ENCODE assay signal across 9 mouse cellular contexts in the genomic region with DNA sequence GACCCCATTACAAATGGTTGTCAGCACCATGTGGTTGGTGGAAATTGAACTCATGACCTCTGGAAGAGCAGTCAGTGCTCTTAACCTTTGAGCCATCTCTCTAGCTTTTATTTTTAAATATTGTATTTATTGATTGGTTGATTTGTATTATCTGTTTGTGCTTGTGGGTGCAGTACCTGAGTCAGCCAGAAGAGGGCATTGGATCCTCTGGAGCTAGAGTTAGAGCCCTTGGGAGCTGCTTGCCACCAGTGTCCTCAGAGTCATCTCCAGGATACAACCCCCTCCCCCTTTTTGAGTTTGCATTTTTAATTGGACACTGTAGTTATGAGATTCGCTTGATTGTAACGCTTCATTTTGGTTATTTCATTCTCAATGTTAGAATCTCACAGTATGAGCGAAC. TPM values are rescaled to one million over a fixed set of nuclear protein-coding genes. Genes with fewer than 3 reads are reported as not detected.
DNase-seq lines count a peak whose midpoint lies in the region; TF ChIP-seq lines count a peak whose summit lies in the region.
"Had no signal": no experiment of that assay in that cellular context is flagged by ENCODE, and none has a peak within 500 bp of the region (broad histone marks: within the 10 kb centered on the region; RNA-seq: fewer than 3 reads in every experiment).

No protein-coding gene starts in this region.

- H3K4me3 ChIP-seq in bone marrow, adult 2 months (replicated peaks; ENCODE audit: control insufficient read depth, low read depth, low read length) = no peak overlapping the region

- DNase-seq in heart, postnatal 10 days = peak; percentile 24 to 58
- no peak for DNase-seq in heart, adult 9 months (ENCODE audit: low spot score in 2 of 2)
- peak; percentile 61 for DNase-seq in right cerebral cortex, postnatal 4 days
- no peak for DNase-seq in right cerebral cortex, adult 18-20 months
- DNase-seq in kidney, postnatal 4 days = peak; percentile 75
- peak; percentile 9 for DNase-seq in spleen, adult 12 weeks (ENCODE audit: low spot score)
- no peak for DNase-seq in gastrocnemius, postnatal 36 days

- TF ChIP-seq CTCF in bone marrow, adult 2 months (IDR thresholded peaks at IDR 0.05; ENCODE audit: control insufficient read depth, insufficient read depth, low read length) = peak; percentile 53

- TF ChIP-seq POLR2A in bone marrow, adult 2 months (IDR thresholded peaks at IDR 0.05; ENCODE audit: borderline replicate concordance, control insufficient read depth, low read depth, low read length) = no peak

- no peaks in the 10 kb centered on the region; the same call in 1 of the 2 replicates for H3K4me1 ChIP-seq in bone marrow, adult 2 months (ENCODE audit: control insufficient read depth, insufficient read depth, low read length)

- 87% methylated on average over 3 of the region's 3 CpGs for WGBS in bone marrow, adult 2 months

- no peak overlapping the region for H3K27ac ChIP-seq in bone marrow, adult 2 months (ENCODE audit: control insufficient read depth, insufficient read depth, low read depth, low read length, poor library complexity)
- H3K27ac ChIP-seq: macrophage had no signal

- intact Hi-C loops in heart, postnatal 10 days (cut with DNase I) = no loop called here
- intact Hi-C loops in gastrocnemius, postnatal 36 days (cut with DNase I) = no loop called here

RNA-seq across cellular contexts. Expression of gene Znrf3, which starts 24.4 kb away (rescaled TPM):
- total RNA-seq in heart, postnatal 10 days (2021) = 10 to 100 TPM; 11.9 to 14.7 TPM
- polyA plus RNA-seq in bone marrow, adult 2 months (2011; ENCODE audit: insufficient read depth, insufficient read length, low replicate concordance, missing spikeins) = 0.63 and 2.0 TPM in 2 replicates
- 1 to 10 TPM; 4.3 to 6.9 TPM for total RNA-seq in gastrocnemius, postnatal 36 days (2021)

RNA-seq across cellular contexts. Expression of gene Xbp1, which starts 51.4 kb away (rescaled TPM):
- 10 to 100 TPM; 48.9 to 55.5 TPM for total RNA-seq in heart, postnatal 10 days (2021)
- polyA plus RNA-seq in bone marrow, adult 2 months (2011; ENCODE audit: insufficient read depth, insufficient read length, low replicate concordance, missing spikeins) = 24.1 and 52.1 TPM in 2 replicates
- total RNA-seq in gastrocnemius, postnatal 36 days (2021) = 10 to 100 TPM; 49.4 to 66.7 TPM

Comparison
In these comparisons a context has a peak if more than half of its experiments do, and no peak if none do; other contexts are left out.
1. DNase-seq: peak in heart, postnatal 10 days (2 of 2), right cerebral cortex, postnatal 4 days (single experiment), kidney, postnatal 4 days (2 of 2) and spleen, adult 12 weeks (single experiment); none in heart, adult 9 months (0 of 2), right cerebral cortex, adult 18-20 months (single experiment) and gastrocnemius, postnatal 36 days (0 of 2).